Mouse (Mus musculus) left cerebral cortex, postnatal 4 days (tissue): Measurements from ENCODE around the gene Prok2. TPM values are rescaled to one million over a fixed set of nuclear protein-coding genes. Genes with fewer than 3 reads are reported as not detected.

ENCODE experiments used
- total RNA-seq, 2 experiments: library from RNA; stranded (reverse); gene quantifications; 2 replicates each; pipeline ENCODE4 v1.2.3; 2021

Prok2 gene
- total RNA-seq, 2 experiments from 2014 or later, result 0.78 to 2.7 TPM

Other genes with a start within 250 kb of the Prok2 start
- 100 to 1,000 TPM; 210 to 247 TPM for gene Foxp1, start 203.7 kb downstream of the Prok2 start, total RNA-seq
- 10 to 100 TPM; 13.9 to 16.0 TPM for gene Eif4e3, start 59.6 kb downstream of the Prok2 start, total RNA-seq
- 10 to 100 TPM; 11.2 to 15.9 TPM for gene Gm20696, start 59.6 kb downstream of the Prok2 start, total RNA-seq
- gene Gpr27, start 33.7 kb downstream of the Prok2 start, total RNA-seq, result 100 to 1,000 TPM; 101 to 104 TPM